Mouse (Mus musculus): ENCODE measurements at regions not wholly inside any gene's neighbourhood (a gene's known extent, or its start where the extent isn't known, plus 50 kb on each side); places are given as distances from the start of the nearest gene placed in this dataset.

DNA sequence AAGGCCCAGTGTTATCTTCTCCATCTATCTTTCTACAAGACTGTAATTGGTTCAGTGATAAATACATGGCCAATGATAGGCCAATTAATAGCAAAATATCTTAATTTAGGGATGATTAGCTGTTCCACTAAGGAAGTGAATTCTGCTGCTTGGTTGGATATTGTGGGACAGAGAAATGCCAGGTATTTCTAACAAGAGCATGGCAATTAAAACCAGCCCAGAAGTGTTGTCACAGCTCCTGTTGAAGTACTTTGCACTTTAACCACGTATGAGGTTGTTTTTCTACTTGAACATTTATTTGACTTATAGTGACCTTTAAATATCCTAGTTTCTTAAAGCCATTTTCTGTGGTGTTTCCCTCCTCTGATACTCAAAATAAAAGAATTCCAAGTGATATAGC, 65.7 kb upstream of the Acsl4 start:
- no peaks in the 10 kb centered on the region for H3K4me1 ChIP-seq (replicated peaks)
- ATAC-seq (ENCODE audit: low FRiP score): no peak
- H3K9me3 ChIP-seq: no peaks in the 10 kb centered on the region
- no peak overlapping the region for H3K4me2 ChIP-seq
- H3K4me3 ChIP-seq: no peak overlapping the region
- H3K36me3 ChIP-seq: no peaks in the 10 kb centered on the region
- no peak overlapping the region for H3K27ac ChIP-seq
- H3K27me3 ChIP-seq: 0 out of 2 replicates have a peak, but pooled peaks cover 6% of the 10 kb centered on the region
- WGBS: 73% methylated on average over 1 of the region's 1 CpGs
- H3K9ac ChIP-seq: no peak overlapping the region

DNA sequence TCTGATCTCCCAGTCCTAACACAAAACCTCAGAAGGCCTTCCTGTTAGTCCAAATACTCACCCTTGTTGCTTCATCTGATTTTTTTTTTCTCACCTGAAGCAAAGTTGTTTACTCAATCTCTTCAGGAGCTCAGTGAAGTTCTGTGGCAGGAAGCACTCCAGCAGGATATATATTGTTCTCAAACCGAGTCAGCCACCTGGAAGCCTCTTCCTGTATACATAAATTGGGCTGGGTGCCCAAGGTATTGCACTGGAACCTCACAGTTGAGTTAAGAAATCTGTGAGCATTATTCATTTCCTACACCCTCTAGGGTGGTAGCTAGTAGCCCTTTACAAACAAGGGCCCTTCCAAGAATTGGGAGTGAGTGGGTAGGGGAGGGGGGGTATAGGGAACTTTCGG, 73.8 kb upstream of the Acsl4 start:
- Histone ChIP-seq H3K27me3 (peaks cover 16% of the 10 kb centered on the region; the same call in 1 of the 2 replicates), H3K4me1 (replicated peaks) (no peaks in the 10 kb centered on the region), H3K36me3 (no peaks in the 10 kb centered on the region), H3K9ac (no peak overlapping the region), H3K4me2 (no peak overlapping the region), H3K27ac (no peak overlapping the region), H3K4me3 (no peak overlapping the region), H3K9me3 (no peaks in the 10 kb centered on the region)
- WGBS: 67% methylated on average over 2 of the region's 2 CpGs
- no peak for ATAC-seq (ENCODE audit: low FRiP score)

DNA sequence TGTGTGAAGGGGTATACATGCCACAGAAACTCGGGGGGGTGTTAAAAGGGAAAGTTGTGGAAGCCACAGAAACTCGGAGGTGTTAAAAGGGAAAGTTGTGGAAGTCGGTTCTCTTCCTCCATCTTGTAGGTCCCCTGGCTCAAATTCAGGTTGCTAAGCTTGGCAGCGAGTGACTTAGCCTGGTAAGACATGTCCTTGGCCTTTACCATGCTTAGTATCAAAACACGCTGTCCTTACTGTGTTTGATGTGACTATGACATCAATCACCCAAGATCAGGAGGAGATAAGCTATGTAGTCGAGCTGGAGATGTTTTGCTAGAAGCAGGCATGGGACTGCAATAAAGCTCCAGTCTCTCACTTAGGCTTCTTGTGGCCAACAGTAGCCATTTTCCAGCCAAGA, 74.4 kb upstream of the Acsl4 start:
- Histone ChIP-seq H3K27ac (no peak overlapping the region), H3K4me1 (replicated peaks) (no peaks in the 10 kb centered on the region), H3K4me2 (no peak overlapping the region), H3K9me3 (no peaks in the 10 kb centered on the region), H3K4me3 (no peak overlapping the region), H3K27me3 (peaks cover 16% of the 10 kb centered on the region; the same call in 1 of the 2 replicates), H3K9ac (no peak overlapping the region), H3K36me3 (no peaks in the 10 kb centered on the region)
- ATAC-seq (ENCODE audit: low FRiP score): no peak
- WGBS: 78% methylated on average over 6 of the region's 6 CpGs

DNA sequence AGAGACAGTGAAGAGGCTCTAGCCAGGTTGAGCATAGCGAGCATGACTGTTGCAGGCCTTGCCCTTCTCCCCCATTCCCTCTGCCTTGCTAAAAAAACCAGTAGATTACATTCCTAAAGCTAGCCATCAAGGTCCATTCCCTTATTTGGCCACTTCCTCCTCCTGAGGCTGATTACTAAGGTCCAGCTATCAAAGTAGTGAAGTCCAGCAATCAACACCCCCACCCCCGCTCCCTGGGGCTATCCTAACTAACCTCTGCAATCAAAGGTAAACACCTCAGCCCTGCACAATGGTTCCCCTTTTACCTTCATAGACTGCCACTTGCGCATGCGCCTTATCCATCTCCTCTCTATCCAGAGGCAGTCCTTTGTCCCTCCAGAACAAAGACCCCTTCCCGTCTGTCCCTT, 77.5 kb upstream of the Acsl4 start:
- no peak overlapping the region for H3K4me3 ChIP-seq
- H3K36me3 ChIP-seq: no peaks in the 10 kb centered on the region
- H3K27ac ChIP-seq: no peak overlapping the region
- ATAC-seq (ENCODE audit: low FRiP score): no peak
- 30% methylated on average over 5 of the region's 5 CpGs for WGBS
- no peaks in the 10 kb centered on the region for H3K9me3 ChIP-seq
- H3K4me1 ChIP-seq (replicated peaks): no peaks in the 10 kb centered on the region
- no peak overlapping the region for H3K4me2 ChIP-seq
- peaks cover 11% of the 10 kb centered on the region; the same call in 1 of the 2 replicates for H3K27me3 ChIP-seq
- no peak overlapping the region for H3K9ac ChIP-seq

DNA sequence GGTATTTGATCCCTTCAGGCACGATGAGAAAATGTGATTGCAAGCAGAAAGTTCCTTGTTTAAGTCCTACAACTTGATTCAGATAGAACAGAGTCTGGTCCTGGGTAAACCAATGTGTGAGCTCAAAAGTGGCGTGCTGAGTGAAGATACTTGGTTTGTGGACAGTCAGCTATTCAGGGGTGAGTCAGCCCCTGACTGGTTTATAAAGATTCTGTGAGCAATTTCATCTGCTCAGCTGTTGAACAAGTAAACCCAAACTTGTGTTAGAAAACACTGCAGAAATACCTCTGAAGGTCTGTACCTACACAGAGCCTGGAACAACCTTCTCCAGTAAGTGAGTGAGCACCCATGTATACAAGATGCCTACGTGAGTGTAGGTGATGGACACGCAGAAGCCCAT, 78.1 kb upstream of the Acsl4 start:
- Histone ChIP-seq H3K4me3 (no peak overlapping the region), H3K9ac (no peak overlapping the region), H3K9me3 (no peaks in the 10 kb centered on the region), H3K27ac (no peak overlapping the region), H3K4me1 (replicated peaks) (no peaks in the 10 kb centered on the region), H3K36me3 (no peaks in the 10 kb centered on the region), H3K27me3 (peaks cover 6% of the 10 kb centered on the region; the same call in 1 of the 2 replicates), H3K4me2 (no peak overlapping the region)
- 38% methylated on average over 4 of the region's 4 CpGs for WGBS
- no peak for ATAC-seq (ENCODE audit: low FRiP score)

DNA sequence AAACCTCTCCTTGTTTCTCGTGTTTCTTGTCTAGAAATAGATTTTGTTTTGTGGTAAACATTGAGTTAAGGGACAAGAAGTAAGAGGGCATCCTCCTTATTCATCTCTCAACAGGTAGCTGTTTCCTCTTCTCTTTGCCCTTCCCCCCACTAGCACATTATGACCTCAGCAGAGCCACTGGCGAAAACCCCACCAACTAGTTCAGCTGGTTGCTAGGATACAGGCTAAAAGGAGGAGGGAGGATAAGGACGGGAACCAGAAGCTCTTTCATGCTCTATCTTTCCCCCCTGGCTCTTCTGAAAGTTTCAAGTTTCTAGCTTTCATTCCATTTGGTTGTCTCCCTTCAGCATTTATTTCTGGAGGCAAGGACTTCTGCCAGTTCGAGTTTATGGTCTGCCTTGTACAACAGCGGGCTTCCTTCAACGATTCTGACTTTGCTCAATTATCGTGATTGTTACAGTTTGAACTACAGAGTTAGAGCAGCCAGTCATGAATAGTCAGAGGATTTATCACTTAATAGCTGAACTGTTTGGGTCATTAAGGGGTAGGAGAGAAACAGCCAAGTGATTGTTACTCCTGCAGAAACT, 78.8 kb upstream of the Acsl4 start:
- no peak for ATAC-seq (ENCODE audit: low FRiP score)
- no peaks in the 10 kb centered on the region for H3K36me3 ChIP-seq
- no peak overlapping the region for H3K9ac ChIP-seq
- H3K4me1 ChIP-seq (replicated peaks): no peaks in the 10 kb centered on the region
- H3K4me3 ChIP-seq: no peak overlapping the region
- no peaks in the 10 kb centered on the region for H3K9me3 ChIP-seq
- H3K4me2 ChIP-seq: no peak overlapping the region
- H3K27ac ChIP-seq: no peak overlapping the region
- WGBS: 26% methylated on average over 7 of the region's 7 CpGs
- H3K27me3 ChIP-seq: peaks cover 6% of the 10 kb centered on the region; the same call in 1 of the 2 replicates

DNA sequence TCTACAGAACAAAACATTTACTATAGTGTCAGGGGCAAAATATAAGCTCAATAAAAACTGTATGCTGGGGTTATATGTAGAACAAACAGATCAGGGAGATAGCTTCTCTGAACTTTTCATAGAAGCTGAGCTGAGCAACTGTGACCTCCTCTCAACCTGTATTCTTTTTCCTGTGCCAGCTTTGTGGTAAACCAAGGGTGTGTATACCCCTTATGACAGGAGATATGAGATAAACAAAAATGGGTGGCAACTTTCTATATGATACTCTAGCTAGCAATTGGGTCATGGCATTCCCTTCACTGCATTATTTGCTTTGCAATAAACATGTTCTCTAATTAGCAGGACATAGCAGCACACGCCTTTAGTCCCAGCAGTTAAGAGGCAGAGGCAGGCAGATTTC, 79.7 kb upstream of the Acsl4 start:
- H3K36me3 ChIP-seq: no peaks in the 10 kb centered on the region
- peaks cover 9% of the 10 kb centered on the region; the same call in 1 of the 2 replicates for H3K27me3 ChIP-seq
- H3K4me2 ChIP-seq: no peak overlapping the region
- no peak for ATAC-seq (ENCODE audit: low FRiP score)
- no peak overlapping the region for H3K4me3 ChIP-seq
- H3K4me1 ChIP-seq (replicated peaks): no peaks in the 10 kb centered on the region
- no peak overlapping the region for H3K27ac ChIP-seq
- 89% methylated on average over 1 of the region's 1 CpGs for WGBS
- H3K9me3 ChIP-seq: no peaks in the 10 kb centered on the region
- H3K9ac ChIP-seq: no peak overlapping the region

DNA sequence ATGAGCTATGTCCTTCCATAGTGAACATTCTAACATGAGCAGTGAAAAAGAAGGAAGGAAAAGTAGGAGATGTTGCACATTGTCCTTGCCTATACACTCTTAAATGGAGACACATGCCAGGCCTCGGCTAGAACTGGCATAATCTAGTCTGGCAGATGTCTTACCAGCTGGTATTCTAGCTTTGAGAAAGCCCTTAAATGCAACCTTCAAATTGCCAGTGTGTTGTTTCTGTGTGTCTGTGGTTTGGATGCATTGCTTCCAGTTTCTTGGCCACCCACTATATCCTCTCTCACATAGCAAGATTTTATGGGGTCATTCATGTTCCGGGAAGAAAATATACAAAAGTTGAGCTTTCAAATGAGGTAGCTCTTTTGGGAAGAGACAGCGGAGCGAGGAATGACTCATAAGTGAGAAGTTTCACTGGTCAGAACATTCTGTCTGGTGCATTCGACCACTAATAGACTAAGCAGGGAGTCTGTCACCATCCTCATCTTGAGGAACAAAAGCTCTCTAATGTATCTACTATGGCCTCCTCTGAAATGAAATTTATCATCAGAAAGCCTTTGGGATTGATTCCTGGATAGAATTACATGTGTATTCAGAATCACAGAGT, 91.0 kb upstream of the Acsl4 start:
- Histone ChIP-seq H3K4me3 (no peak overlapping the region), H3K4me1 (replicated peaks) (no peaks in the 10 kb centered on the region), H3K4me2 (no peak overlapping the region), H3K27me3 (0 out of 2 replicates have a peak, but pooled peaks cover 3% of the 10 kb centered on the region), H3K27ac (no peak overlapping the region), H3K36me3 (no peaks in the 10 kb centered on the region), H3K9me3 (no peaks in the 10 kb centered on the region), H3K9ac (no peak overlapping the region)
- no peak for ATAC-seq (ENCODE audit: low FRiP score)
- WGBS: 89% methylated on average over 5 of the region's 5 CpGs

DNA sequence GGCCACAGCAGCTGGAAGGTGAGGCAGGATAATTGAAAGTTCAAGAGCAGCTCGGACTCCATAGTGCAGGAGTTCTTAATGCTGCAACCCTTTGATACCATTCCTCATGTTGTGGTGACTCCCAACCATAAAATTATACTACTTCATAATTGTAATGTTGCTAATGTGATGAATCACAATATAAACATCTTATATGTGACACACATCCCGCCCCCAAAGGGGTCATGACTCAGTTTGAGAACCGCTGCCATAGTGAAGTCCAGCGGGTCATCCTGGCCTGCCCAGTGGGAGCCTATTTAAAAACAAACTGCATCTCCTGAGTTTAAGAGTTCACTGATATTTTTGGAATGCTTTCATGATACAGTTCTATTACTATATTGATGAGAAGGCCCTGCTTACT, 97.7 kb upstream of the Acsl4 start:
- Histone ChIP-seq H3K4me3 (no peak overlapping the region), H3K27ac (no peak overlapping the region), H3K36me3 (no peaks in the 10 kb centered on the region), H3K9ac (no peak overlapping the region), H3K9me3 (no peaks in the 10 kb centered on the region), H3K4me2 (no peak overlapping the region), H3K27me3 (no peaks in the 10 kb centered on the region), H3K4me1 (replicated peaks) (no peaks in the 10 kb centered on the region)
- no peak for ATAC-seq (ENCODE audit: low FRiP score)
- WGBS: 81% methylated on average over 4 of the region's 4 CpGs

DNA sequence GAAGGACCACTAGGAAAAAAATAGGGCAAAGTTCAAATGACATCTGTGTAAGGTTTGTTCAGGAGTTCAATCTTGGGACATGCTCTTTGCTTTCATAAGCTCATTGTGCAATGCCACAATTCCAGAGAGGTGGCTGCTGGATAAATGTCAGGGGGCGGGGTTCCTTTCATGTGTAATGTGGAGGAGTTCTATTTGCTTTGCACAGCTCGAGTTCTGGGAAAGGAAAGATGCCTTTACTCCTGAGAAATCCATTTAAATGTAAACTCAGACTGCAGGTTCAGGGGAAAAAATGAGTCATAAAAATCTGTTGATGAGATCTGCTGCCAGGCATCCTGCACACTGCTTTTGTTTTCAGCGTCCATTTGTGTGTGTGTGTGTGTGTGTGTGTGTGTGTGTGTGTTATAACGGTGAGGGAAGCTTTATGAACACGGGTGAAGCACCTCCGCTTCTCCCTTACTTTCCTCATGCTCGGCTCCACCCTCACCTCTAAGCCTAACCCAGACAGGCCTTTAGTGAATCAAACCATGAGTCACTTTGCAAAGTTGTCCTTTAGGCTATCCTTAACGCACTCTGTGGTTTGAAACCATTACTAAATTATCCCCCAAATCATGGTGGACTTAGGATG, 99.9 kb upstream of the Acsl4 start:
- Histone ChIP-seq H3K27ac (no peak overlapping the region), H3K4me2 (no peak overlapping the region), H3K4me3 (no peak overlapping the region), H3K27me3 (no peaks in the 10 kb centered on the region), H3K9ac (no peak overlapping the region), H3K36me3 (no peaks in the 10 kb centered on the region), H3K9me3 (no peaks in the 10 kb centered on the region), H3K4me1 (replicated peaks) (no peaks in the 10 kb centered on the region)
- no peak for ATAC-seq (ENCODE audit: low FRiP score)
- WGBS: 69% methylated on average over 8 of the region's 8 CpGs

DNA sequence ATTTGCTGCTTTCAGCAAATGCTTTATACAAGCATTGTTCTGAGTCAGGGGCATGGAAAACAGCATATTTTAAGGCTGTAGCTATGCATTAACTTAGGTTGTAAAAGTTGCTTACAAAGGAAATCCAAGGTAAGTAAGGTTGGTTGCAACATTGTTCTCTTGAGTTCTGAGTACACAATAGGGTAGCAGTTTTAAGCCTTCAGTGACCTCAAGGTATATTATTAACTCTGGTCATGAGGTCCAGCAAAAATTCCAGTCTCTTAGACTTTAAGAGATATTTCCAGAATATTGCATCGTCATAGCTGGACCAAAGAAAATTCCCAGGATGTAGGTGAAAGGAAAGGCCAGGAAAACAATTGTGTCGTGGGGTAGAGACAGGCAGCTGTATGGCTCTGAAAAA, 110.8 kb upstream of the Acsl4 start:
- no peaks in the 10 kb centered on the region for H3K36me3 ChIP-seq
- no peaks in the 10 kb centered on the region for H3K4me1 ChIP-seq (replicated peaks)
- WGBS: 86% methylated on average over 2 of the region's 2 CpGs
- no peak for ATAC-seq (ENCODE audit: low FRiP score)
- no peak overlapping the region for H3K9ac ChIP-seq
- no peak overlapping the region for H3K27ac ChIP-seq
- no peaks in the 10 kb centered on the region for H3K9me3 ChIP-seq
- H3K4me3 ChIP-seq: no peak overlapping the region
- H3K4me2 ChIP-seq: no peak overlapping the region
- peaks cover 11% of the 10 kb centered on the region; the same call in 1 of the 2 replicates for H3K27me3 ChIP-seq

DNA sequence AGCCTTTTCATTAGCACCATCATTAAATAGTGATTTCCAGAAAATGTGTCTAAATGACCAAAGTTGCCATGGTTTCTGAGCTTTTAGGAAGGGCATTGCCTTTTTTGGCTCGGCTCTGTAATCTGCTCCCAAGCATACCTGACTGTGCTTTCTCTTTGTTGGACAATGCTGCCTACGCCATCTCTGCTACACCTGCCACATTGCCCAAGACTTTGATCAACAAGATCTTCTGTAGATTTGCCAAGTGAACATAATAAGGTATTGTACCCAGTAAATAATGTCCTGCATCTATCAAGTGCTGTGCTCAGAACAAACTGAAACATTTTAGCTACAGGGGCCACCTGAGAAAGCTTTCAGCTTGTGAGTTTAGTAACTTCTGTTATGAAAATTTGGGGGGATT, 114.6 kb upstream of the Acsl4 start:
- WGBS: 86% methylated on average over 2 of the region's 2 CpGs
- Histone ChIP-seq H3K9ac (no peak overlapping the region), H3K4me3 (no peak overlapping the region), H3K9me3 (no peaks in the 10 kb centered on the region), H3K27me3 (peaks cover 4% of the 10 kb centered on the region; the same call in 1 of the 2 replicates), H3K27ac (no peak overlapping the region), H3K4me2 (no peak overlapping the region), H3K4me1 (replicated peaks) (no peaks in the 10 kb centered on the region), H3K36me3 (no peaks in the 10 kb centered on the region)
- no peak for ATAC-seq (ENCODE audit: low FRiP score)

DNA sequence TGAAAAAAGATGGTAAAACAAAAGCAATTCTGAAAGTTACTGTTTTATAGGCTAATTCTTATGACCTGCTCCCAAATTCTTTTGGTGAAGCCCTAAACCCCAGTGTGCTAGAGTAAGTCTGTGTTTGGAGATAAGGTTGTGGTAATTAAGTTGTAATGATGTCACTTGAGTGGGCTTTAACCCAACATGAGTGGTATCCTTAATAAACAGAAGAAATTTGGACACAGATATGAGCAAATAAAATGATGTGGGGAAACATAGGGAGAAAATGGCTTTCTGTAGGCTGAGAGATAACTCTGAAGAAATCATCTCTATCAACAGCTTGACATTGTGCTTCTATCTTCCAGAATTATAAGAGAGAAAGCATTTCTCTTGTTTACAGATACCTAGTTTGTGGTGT, 117.1 kb upstream of the Acsl4 start:
- Histone ChIP-seq H3K27me3 (peaks cover 4% of the 10 kb centered on the region; the same call in 1 of the 2 replicates), H3K9ac (no peak overlapping the region), H3K4me1 (replicated peaks) (no peaks in the 10 kb centered on the region), H3K4me2 (no peak overlapping the region), H3K36me3 (no peaks in the 10 kb centered on the region), H3K27ac (no peak overlapping the region), H3K9me3 (no peaks in the 10 kb centered on the region), H3K4me3 (no peak overlapping the region)
- no peak for ATAC-seq (ENCODE audit: low FRiP score)
